Mouse (Mus musculus): Measurements from ENCODE around the gene Enc1. TPM values are rescaled to one million over a fixed set of nuclear protein-coding genes. Genes with fewer than 3 reads are reported as not detected.

Enc1 gene
- polyA plus RNA-seq (2015; fragmentation: Nextera tagmentation; extraction: Ambion mirVana), result 54.9 and 59.5 TPM in 2 replicates

DNA sequence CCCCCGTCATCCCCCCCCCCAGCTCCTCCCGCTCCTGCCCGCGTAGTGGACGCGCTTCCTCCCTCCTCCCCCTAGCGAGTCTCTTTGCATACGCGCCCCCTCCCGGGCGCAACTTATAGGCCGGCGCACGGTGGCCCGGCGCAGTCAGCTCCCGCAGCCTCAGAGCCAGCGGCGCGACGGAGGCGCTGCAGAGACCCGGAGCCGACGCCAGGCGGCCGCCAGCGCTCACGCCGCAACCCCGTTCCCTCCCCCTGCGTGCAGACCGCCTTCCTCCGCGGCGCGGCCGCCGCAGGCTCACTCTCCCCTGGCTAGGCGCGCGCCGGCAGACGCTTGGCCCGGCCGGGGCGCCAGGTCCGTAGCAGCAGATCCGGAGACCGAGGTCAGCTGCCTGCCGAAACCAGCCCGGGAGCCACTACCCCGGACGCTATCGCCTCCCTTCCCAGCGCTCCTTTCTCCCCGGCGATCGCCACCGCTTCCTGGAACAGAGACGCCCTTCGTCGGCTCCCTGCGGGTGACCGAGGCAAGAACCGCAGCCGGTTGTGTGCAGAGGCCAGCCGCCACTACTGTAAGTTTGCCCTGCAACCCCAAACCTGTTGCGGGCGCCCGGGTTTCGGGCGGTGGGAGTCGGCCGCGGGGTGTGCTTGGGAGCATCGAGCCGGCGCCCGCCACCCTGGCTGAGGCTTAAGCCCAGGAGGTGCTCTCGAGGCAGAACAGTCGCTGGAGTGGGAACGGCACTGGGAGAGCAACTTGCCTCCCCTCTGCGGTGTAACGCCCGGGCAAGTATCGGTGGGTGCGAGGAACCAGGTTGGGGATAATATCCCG is at the start of gene Enc1:
Gene Enc1 (plus strand): TSS at position 141 of the 822 bp plus-strand sequence.
- H3K36me3 ChIP-seq, result peaks cover 14% of the 10 kb centered on the region
- peak within 1 kb of the TSS; percentile 99 for H3K4me3 ChIP-seq
- under 1% methylated on average over 83 of the region's 89 CpGs for WGBS
- peak within 1 kb of the TSS; percentile 99 for H3K27ac ChIP-seq (replicated peaks)
- peak; percentile 89 for ATAC-seq (ENCODE audit: low read depth)
- no peaks in the 10 kb centered on the region for H3K27me3 ChIP-seq
- peak within 1 kb of the TSS; percentile 96 for H3K9ac ChIP-seq
- peak within 1 kb of the TSS; percentile 87 for H3K4me2 ChIP-seq
- no peaks in the 10 kb centered on the region for H3K9me3 ChIP-seq
- peaks cover 74% of the 10 kb centered on the region for H3K4me1 ChIP-seq (replicated peaks)

- no peak overlapping the region for H3K4me2 ChIP-seq
- H3K27ac ChIP-seq (replicated peaks), result no peak overlapping the region
- H3K9ac ChIP-seq, result no peak overlapping the region
- WGBS, result 89% methylated on average over 11 of the region's 11 CpGs
- peaks cover 20% of the 10 kb centered on the region; the same call in 1 of the 2 replicates for H3K4me1 ChIP-seq (replicated peaks)
- H3K9me3 ChIP-seq, result no peaks in the 10 kb centered on the region
- ATAC-seq (ENCODE audit: low read depth), result no peak
- no peaks in the 10 kb centered on the region for H3K36me3 ChIP-seq
- H3K4me3 ChIP-seq, result no peak overlapping the region
- no peaks in the 10 kb centered on the region for H3K27me3 ChIP-seq
Observed at GRCm38 (mm10) chr13:97192649-97193048, 48.3 kb upstream of the Enc1 start.

- Histone ChIP-seq H3K36me3 (no peaks in the 10 kb centered on the region), H3K4me3 (no peak overlapping the region), H3K4me2 (no peak overlapping the region), H3K27ac (replicated peaks) (no peak overlapping the region), H3K4me1 (replicated peaks) (peaks cover 26% of the 10 kb centered on the region), H3K9me3 (no peaks in the 10 kb centered on the region), H3K27me3 (no peaks in the 10 kb centered on the region), H3K9ac (no peak overlapping the region)
- WGBS, result 49% methylated on average over 7 of the region's 7 CpGs
- peak; percentile 36; the same call in 1 of the 2 replicates for ATAC-seq (ENCODE audit: low read depth)
Observed at GRCm38 (mm10) chr13:97193420-97193819, 47.5 kb upstream of the Enc1 start.

DNA sequence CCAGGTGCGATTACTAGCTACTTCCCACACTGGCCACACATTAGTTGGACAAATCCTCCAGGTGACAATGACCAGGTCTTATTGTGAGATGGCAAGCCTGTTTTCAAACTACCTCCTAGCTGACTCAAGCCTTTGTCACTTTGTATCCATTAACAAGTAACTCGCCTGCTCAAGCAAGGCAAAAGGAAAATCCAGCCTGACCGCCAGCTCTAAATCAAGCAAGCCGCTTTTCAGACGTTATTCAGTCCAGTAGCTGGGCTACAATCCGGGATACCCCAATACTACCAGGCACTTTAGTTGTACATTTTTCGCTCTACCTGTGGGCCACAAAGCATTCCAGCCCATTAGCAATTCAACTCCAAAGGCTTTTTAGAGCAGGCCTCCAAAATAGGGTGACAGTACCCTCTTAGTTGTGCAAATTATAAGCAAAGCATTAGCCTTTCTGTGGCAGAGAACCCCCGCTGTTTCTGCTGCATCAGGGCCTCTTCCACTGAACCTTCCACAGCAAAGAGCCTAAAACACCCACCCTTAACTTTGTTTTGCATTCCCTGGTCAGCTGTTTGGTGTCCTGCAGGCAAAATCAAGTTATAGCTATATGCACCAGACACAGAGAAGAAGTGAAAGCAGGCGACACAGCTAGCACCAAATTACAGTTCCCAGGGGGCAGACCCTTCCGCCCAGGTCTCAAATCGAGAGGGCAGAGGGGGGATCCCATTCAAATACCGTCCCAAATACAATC is 44.5 kb upstream of the Enc1 start:
- no peak overlapping the region for H3K4me3 ChIP-seq
- no peak overlapping the region for H3K27ac ChIP-seq (replicated peaks)
- no peak overlapping the region for H3K4me2 ChIP-seq
- no peak for ATAC-seq (ENCODE audit: low read depth)
- no peak overlapping the region for H3K9ac ChIP-seq
- H3K27me3 ChIP-seq, result no peaks in the 10 kb centered on the region
- 47% methylated on average over 12 of the region's 12 CpGs for WGBS
- H3K9me3 ChIP-seq, result no peaks in the 10 kb centered on the region
- peaks cover 27% of the 10 kb centered on the region for H3K4me1 ChIP-seq (replicated peaks)
- H3K36me3 ChIP-seq, result no peaks in the 10 kb centered on the region

DNA sequence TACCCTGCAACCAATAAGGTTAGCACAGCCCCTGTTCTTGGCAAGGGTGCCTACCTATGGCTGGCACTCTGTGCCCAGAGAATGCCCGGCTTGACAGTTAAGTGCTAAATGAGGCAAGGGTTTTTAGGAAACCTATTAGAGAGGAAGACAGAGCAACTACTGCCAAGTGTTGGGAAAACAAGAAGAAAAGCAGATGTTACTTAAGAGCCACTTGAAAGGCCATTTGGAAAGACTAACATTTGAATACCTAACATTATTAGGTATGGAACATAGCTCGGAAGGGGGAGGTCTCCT is 44.0 kb upstream of the Enc1 start:
- H3K9me3 ChIP-seq, result no peaks in the 10 kb centered on the region
- WGBS, result 78% methylated on average over 2 of the region's 2 CpGs
- H3K36me3 ChIP-seq, result no peaks in the 10 kb centered on the region
- H3K9ac ChIP-seq, result no peak overlapping the region
- H3K4me1 ChIP-seq (replicated peaks), result peaks cover 27% of the 10 kb centered on the region
- no peak for ATAC-seq (ENCODE audit: low read depth)
- H3K27me3 ChIP-seq, result no peaks in the 10 kb centered on the region
- H3K4me2 ChIP-seq, result no peak overlapping the region
- H3K4me3 ChIP-seq, result no peak overlapping the region
- no peak overlapping the region for H3K27ac ChIP-seq (replicated peaks)

- Histone ChIP-seq H3K9me3 (no peaks in the 10 kb centered on the region), H3K27me3 (no peaks in the 10 kb centered on the region), H3K4me1 (replicated peaks) (peaks cover 20% of the 10 kb centered on the region), H3K9ac (peak within 1 kb of the TSS; percentile 69), H3K27ac (replicated peaks) (0 out of 2 replicates have a peak within 1 kb of the TSS, but pooled peaks have one; percentile 4), H3K4me3 (peak within 1 kb of the TSS; percentile 55), H3K4me2 (peak within 1 kb of the TSS; percentile 71), H3K36me3 (no peaks in the 10 kb centered on the region)
- 1% methylated on average over 45 of the region's 45 CpGs for WGBS
- peak; percentile 80 for ATAC-seq (ENCODE audit: low read depth)
Observed at GRCm38 (mm10) chr13:97197932-97198562, 42.9 kb upstream of the Enc1 start, which contains the start of gene Hexb. Hexb (minus strand) TSS chr13:97198357.

DNA sequence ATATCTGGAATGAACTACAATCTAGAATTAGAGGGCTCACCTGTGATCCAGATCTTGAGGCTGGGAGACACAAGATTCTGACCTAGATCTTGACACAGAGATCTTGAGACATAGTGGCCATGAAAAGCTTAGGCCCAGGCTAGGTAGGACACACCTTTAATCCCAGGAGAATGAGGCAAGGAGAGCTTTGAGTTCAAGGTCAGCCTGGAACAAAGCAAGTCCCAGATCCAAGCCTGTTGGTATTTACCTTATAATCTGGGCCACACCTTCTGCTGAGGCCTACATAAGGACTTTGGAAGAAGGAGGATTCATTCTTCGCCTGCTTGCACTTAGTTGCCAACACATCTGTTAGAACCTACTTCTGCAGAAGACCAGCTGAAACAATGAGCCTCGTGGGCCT is 41.8 kb upstream of the Enc1 start:
- Histone ChIP-seq H3K27ac (replicated peaks) (no peak overlapping the region), H3K4me2 (no peak overlapping the region), H3K9ac (no peak overlapping the region), H3K4me1 (replicated peaks) (peaks cover 20% of the 10 kb centered on the region), H3K27me3 (no peaks in the 10 kb centered on the region), H3K4me3 (no peak overlapping the region), H3K36me3 (no peaks in the 10 kb centered on the region), H3K9me3 (no peaks in the 10 kb centered on the region)
- ATAC-seq (ENCODE audit: low read depth), result no peak
- WGBS, result 78% methylated on average over 2 of the region's 2 CpGs

DNA sequence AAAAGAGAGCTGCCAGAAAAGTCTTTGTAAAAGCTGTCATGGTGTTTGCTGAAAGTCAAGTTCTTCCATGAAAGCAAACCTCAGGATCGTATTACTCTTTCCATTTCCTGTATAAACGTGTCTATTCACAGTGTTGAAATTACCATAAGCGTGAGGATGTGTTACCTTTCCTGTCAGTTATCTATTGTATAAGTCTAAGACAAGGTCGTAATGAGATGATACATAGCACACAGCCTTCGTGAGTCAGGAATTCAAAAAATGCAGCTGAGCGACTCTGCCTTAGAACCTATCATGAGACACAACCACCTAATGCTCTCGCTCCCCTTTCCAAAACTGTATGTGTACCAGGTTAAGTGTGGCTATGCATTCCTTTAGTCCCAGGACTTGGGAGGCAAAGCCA is 39.8 kb upstream of the Enc1 start:
- whole genome bisulfite sequencing, result 82% methylated on average over 7 of the region's 7 CpGs
- H3K27me3 ChIP-seq, result no peaks in the 10 kb centered on the region
- no peaks in the 10 kb centered on the region for H3K36me3 ChIP-seq
- H3K4me3 ChIP-seq, result no peak overlapping the region
- ATAC-seq (ENCODE audit: low read depth), result no peak
- no peak overlapping the region for H3K27ac ChIP-seq (replicated peaks)
- peaks cover 30% of the 10 kb centered on the region for H3K4me1 ChIP-seq (replicated peaks)
- H3K4me2 ChIP-seq, result no peak overlapping the region
- H3K9ac ChIP-seq, result no peak overlapping the region
- no peaks in the 10 kb centered on the region for H3K9me3 ChIP-seq

GRCm38 (mm10) chr13:97201896-97202295 is 39.0 kb upstream of the Enc1 start:
- WGBS, result 80% methylated on average over 4 of the region's 4 CpGs
- no peaks in the 10 kb centered on the region for H3K27me3 ChIP-seq
- no peaks in the 10 kb centered on the region for H3K36me3 ChIP-seq
- no peak overlapping the region for H3K27ac ChIP-seq (replicated peaks)
- H3K4me1 ChIP-seq (replicated peaks), result peaks cover 24% of the 10 kb centered on the region
- ATAC-seq (ENCODE audit: low read depth), result no peak
- no peak overlapping the region for H3K4me2 ChIP-seq
- no peaks in the 10 kb centered on the region for H3K9me3 ChIP-seq
- H3K4me3 ChIP-seq, result no peak overlapping the region
- H3K9ac ChIP-seq, result no peak overlapping the region

GRCm38 (mm10) chr13:97205052-97205701 is 35.7 kb upstream of the Enc1 start:
- H3K4me1 ChIP-seq (replicated peaks), result peaks cover 10% of the 10 kb centered on the region
- peak overlapping the region; percentile 69 for H3K4me2 ChIP-seq
- H3K4me3 ChIP-seq, result peak overlapping the region; percentile 33
- WGBS, result 13% methylated on average over 18 of the region's 18 CpGs
- peak; percentile 63 for ATAC-seq (ENCODE audit: low read depth)
- no peaks in the 10 kb centered on the region for H3K36me3 ChIP-seq
- H3K9me3 ChIP-seq, result no peaks in the 10 kb centered on the region
- peak overlapping the region; percentile 50; the same call in 1 of the 2 replicates for H3K9ac ChIP-seq
- H3K27ac ChIP-seq (replicated peaks), result peak overlapping the region; percentile 61; the same call in 1 of the 2 replicates
- no peaks in the 10 kb centered on the region for H3K27me3 ChIP-seq

DNA sequence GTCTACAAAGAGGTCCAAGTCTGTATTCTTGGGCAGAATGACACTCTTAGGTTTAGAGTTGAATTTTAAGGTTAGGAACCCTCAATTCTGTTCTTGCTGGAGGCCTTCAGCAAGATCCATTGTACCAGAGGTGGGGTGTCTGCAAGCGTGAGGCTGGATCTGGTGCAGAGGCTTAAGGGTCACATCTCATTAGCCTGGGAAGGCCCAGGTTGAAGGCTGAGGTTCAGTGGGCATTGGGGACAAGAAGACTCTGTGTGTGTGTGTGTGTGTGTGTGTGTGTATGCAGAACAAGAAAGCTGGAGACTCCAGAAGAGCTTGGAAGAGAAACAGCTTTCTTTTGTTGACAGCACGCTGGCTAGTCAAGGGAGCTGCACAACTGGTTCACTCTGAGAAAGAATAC is 34.9 kb upstream of the Enc1 start:
- Histone ChIP-seq H3K36me3 (no peaks in the 10 kb centered on the region), H3K27me3 (no peaks in the 10 kb centered on the region), H3K4me2 (no peak overlapping the region), H3K9ac (no peak overlapping the region), H3K27ac (replicated peaks) (no peak overlapping the region), H3K9me3 (no peaks in the 10 kb centered on the region), H3K4me1 (replicated peaks) (peaks cover 10% of the 10 kb centered on the region), H3K4me3 (no peak overlapping the region)
- WGBS, result 88% methylated on average over 2 of the region's 2 CpGs
- ATAC-seq (ENCODE audit: low read depth), result no peak
